Mouse (Mus musculus): ENCODE measurements at regions not wholly inside any gene's neighbourhood (a gene's known extent, or its start where the extent isn't known, plus 50 kb on each side); places are given as distances from the start of the nearest gene placed in this dataset.

DNA sequence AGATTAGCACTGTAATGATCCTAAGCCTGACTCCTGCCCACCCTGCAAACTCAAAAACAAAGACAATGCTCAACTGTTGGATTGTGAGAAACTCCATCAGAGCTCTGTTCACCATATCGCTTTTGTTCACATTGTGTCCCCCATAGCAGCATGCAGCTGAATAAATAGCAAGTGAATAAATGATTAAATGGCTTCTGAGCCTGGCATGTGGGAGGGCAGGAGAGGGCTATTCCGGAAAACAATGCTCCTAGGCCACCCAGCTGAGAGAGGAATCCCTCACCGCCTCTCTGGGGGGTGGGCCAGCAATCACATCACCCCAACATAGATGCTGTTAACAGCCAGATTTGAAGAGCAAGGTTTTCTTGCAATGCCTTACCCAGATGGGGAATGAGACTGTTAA lies 238.5 kb upstream of the Vstm2b start:
- no peak for DNase-seq (ENCODE audit: low spot score in 2 of 2)

DNA sequence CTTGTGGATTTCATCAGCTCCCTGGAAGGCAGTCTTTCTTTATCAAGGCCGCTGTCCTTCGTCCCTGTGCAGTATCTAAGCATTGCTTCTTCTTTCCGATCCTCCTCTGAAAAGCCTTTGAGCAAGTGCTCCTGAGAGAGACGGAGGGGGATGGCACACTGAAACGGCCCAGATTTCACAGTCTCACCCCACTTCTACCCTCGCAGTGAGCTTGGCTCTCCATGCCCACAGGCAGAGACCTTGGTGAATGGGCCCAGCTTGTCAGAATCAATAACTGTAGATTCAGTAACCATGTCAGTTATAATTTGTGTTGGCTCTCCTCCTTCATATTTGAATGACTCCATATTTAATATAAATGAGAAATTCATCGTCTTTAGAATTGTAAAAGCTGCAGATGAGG lies 234.3 kb upstream of the Vstm2b start:
- no peak for DNase-seq (ENCODE audit: low spot score in 2 of 2)

DNA sequence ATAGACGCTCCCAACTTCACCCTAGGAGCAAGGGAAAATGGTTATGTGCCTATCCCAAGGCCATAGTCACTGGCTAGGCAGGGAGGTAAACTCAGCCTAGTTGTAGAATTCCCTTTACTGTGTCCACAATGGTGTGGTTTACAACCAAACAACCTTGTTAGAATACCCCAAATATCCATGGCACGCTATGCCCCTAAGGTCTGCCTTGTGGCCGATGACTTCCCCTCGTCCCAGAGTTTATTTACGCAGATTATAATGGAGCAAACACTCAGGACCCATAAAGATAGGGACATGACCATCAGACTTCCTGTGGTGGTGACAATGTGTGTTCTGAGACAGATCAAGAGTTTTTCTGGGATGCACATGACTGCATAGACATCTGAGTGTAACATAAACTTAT lies 231.5 kb upstream of the Vstm2b start:
- DNase-seq (ENCODE audit: low spot score in 2 of 2), result no peak

DNA sequence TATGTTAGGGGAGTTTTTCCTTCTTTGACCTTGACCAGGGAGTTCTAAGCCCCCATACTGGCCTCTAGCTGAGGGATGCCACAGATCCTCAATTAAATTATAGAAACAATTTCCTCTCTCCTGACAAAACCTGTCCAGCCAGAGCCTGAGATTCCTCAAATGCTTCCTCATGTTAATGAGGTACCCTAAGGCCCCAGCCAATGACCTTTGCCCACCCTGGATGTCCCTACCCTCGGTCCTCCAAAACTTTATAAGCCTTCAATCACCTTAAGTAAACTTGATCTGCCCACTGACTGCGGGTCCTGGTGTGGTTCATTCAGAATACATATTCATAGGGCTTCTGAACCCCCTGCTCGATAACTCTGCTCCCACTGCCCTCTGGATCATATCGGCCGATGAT lies 227.7 kb upstream of the Vstm2b start:
- no peak for DNase-seq (ENCODE audit: low spot score in 2 of 2)

DNA sequence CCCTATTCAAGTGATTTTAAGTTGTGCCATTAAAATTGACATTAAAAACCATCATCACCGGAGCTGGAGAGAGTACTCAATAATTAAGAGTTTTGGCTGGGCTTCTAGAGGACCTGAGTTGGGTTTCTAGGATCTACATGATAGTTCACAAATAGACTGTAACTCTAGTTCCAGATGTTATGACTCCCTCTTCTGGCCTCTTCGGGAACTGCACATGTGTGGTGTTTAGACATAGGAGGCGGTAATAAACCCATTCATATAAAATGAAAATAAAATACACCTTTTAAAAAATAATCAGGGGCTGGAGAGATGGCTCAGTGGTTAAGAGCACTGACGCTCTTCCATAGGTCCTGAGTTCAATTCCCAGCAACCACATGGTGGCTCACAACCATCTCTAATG lies 227.1 kb upstream of the Vstm2b start:
- no peak for DNase-seq (ENCODE audit: low spot score in 2 of 2)

DNA sequence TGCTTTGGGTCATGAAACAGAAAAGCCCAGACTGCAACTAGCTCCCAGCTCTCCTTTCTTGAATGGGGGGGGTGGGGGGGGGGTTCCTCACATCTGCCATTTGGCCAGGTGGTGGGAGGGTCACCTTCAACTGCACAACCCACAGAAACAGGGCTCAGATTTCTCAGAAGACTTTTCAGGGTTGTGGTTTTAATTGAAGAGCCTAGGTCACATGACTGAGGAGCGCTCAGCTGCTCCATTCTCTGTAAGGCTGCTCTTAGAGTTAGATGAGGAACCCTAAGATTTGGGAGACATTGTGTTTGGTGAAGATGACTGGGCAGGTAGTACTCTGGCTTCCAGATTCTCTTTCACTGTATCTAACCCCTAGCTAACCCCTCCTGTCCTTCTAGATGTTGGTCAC lies 225.8 kb upstream of the Vstm2b start:
- DNase-seq (ENCODE audit: low spot score in 2 of 2), result no peak

DNA sequence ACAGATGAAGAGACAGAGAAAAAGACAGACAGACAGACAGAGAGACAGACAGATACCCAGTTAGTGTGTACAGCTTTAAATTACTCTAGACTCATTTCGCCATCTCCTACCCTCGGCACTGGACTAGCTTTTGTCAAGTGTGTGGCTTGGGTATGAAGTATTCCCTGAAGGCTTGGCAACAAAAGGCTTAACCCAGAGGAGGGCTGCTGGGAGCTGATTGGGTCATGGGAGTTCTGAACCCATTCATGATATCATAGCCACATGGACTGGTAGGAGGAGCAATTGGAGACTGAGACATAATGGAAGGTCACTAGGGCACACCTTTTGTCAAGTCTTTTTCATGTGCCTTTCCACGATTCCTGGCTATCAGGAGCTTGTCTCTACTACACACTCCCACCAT lies 223.7 kb upstream of the Vstm2b start:
- DNase-seq (ENCODE audit: low spot score in 2 of 2), result no peak

DNA sequence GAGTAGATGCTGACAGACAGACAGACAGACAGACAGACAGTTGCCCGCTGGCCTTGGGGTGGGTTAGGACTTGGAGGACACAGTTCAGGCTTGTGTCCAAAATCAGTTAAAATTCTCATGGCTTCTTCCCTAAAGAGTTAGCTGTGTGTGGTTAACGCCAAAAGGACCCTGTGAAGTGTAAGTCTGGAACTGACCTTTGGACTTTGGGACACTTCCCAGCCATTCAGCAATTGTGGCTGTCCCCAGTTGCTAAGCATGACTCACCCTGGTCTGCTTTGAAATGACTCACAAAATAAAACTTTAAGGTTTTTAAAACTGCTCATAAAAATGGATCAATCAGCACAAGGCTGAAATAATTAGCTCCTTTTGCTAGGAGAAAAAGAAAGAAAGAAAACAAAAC lies 220.5 kb upstream of the Vstm2b start:
- no peak for DNase-seq (ENCODE audit: low spot score in 2 of 2)

DNA sequence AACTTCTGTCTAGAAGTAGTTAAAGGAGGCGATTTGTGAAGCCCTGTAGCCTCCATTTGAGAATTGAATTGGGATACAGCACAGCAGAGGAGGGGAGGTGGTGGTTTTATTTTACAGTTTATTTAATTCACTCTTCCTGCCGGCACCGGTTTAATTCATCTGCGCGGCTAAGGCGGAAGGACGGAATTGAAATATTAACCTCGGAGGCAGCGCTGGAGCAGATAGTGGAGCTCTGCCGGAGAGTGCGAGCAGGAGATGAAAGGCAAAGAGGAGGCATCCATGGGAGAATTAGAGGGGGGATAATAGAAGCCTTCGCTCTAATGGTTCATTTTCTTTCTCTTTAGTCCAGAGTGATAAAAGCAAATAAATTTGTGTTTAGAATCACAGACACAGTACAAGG lies 217.6 kb upstream of the Vstm2b start:
- no peak for DNase-seq (ENCODE audit: low spot score in 2 of 2)

DNA sequence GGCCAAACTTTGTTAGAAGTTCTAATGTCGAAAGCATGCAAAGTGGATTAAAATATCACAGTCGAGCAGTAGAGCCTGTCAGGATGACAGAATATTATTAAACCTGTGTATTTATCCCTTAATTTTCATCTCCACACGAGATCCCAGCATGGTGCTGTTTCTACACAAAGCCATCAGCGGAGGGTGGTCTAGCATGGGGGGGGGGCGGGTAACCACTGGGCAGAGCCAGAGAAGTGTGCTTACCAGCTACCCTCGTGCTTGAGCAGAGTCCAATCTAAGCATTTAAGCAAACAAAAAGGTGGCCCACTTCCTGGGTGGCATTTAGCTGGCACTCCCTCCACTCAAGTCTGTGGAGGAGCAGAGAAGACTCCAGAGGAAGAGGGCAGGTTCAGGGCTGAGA lies 217.1 kb upstream of the Vstm2b start:
- DNase-seq (ENCODE audit: low spot score in 2 of 2), result no peak

DNA sequence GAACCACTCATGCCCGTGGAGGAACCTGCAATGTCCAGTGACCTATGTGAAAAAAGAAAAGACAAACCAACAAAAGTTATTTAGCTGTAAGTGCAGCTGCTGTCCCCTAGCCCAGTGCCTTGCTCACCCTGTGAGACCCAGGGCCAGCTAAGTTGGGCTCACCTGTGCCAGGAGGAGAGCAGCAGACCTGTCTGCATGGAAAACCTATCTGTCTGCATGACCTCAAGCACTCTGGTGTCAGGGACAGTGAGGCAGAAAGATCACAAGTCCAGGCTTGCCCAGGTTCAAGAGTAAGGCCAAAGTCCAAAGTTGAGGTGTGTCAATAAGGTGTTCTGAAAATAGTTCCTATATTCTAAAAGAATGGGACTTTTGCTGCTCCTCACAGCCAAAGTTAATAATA lies 215.0 kb upstream of the Vstm2b start:
- no peak for DNase-seq (ENCODE audit: low spot score in 2 of 2)

DNA sequence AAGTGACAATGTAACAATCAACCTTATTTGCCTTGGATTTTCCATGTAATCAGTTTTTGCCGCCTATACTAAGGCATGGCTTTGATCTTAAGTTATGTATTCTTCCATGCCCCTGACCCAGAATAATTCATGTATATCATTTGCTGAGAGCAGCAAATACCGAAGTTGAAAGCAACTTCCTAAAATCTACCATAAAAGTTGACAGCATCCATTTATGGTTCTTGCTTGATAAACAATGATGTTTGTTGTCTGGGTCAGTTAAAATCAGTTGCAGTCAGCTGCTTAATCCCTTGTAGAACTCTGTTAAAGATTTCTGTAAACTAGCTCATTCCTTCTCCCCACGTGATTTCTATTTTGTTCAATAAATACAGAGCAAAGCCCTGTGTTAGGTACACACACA lies 214.5 kb upstream of the Vstm2b start:
- no peak for DNase-seq (ENCODE audit: low spot score in 2 of 2)

DNA sequence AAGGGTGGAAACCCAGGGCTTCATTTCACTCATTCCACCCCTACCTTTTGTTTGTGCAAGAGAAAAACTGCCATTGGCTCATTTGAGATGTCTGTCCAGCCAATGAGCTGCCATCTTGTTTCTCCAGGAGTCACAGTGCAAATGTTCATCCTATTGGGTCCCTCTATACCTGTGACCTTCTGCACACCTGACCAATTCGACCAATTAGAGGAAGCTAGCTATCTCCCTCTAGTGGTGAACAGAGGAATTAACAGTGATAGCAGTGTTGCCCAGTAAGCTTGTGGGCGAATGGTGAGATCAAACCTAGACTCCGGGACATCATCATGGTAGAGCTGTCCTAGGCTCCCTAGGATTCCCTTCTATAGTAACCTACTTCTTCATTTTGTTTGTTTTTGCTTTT lies 211.1 kb upstream of the Vstm2b start:
- no peak for DNase-seq (ENCODE audit: low spot score in 2 of 2)

DNA sequence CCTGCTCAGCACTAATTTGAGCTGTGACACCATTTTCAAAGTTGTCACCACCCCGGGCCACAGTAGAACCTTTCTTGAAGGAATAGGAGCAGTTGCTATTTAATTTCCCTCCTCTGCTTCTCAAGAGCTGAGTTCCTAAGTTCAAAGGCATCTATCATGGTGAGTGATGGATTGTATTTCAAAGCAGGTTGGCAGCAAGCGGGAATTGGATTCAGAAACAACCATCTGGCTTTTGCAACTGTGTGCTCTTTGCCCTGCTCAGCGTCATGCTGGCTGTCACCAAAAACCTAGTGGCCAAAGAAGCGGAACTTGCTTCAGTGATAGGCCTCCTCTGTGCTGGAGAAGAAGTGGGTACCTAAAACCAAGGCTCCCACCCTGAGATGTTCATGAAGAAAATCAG lies 209.6 kb upstream of the Vstm2b start:
- DNase-seq (ENCODE audit: low spot score in 2 of 2), result no peak

DNA sequence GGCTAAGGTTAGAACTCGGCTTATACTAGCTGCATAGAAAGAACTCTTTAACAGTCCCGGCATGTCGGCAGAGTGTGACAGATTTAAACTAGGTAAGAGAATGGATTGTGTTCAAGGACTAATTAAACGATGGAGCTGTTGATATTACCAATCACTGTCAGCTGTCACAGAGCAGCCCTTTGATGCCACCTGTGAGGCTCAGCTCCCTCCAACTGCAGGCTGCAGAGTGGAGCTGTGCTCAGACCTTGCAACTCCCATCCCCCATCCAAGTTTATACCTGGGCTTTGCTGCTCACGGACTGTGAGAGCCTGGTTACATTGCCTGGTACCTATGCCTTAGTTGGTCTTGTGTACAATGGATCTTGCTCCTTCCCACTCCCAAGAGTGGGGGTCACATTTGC lies 204.4 kb upstream of the Vstm2b start:
- DNase-seq (ENCODE audit: low spot score in 2 of 2), result no peak

DNA sequence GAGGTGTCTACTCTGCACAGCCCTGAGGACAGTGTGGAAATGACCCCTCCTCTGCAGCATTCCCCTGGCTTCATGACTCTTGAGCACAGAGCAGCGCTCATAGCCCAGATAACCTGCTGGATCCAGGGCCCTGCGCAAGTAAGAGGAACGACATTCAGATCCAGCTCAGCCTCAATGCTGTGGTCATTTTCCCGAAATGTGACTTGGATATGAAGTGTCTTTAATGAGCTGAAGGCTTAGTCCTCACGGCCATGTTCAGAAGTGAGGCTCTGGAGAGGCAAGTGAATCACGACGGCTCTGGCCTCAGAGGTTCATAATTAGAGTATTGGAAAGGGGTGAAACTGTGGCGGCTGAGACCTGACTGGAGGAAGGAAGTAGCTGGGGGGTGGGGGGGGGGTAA lies 200.6 kb upstream of the Vstm2b start:
- DNase-seq (ENCODE audit: low spot score in 2 of 2), result no peak

DNA sequence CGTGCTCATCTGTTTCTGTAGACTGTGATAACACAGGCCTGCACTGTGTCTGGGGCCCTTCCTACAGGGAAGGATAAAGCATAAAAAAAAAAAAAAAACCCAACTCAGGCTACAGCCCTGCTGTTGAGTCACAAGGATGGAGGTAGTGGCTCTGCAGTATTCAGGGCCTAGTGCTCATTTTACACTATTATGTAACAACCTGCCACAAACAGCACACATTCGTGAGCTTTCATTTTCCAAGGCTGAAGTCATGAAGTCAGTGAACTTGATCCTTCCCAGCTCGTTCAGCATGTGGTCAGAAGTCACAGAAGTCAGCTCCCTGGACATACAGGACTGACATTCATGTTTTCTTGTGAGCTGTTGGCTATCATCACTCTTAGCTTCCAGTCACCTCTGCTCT lies 199.8 kb upstream of the Vstm2b start:
- no peak for DNase-seq (ENCODE audit: low spot score in 2 of 2)

DNA sequence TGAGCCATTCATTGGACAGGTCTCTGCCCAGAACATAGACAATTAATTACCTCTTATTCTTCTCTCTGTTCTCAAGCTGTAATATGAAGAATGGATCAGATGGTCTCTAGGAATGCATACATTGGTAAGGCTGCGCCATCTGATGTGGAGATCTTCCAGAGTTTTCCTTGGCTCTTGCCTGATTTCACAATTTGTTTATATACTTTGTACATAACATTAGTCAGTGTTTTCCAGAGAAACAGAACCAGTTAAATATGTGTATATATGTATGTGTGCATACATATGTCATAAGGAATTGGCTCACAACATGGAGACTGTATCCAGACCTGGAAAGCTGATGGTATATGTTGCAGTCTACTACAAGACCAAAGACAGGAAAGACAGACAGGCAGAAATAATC lies 198.5 kb upstream of the Vstm2b start:
- no peak for DNase-seq (ENCODE audit: low spot score in 2 of 2)

DNA sequence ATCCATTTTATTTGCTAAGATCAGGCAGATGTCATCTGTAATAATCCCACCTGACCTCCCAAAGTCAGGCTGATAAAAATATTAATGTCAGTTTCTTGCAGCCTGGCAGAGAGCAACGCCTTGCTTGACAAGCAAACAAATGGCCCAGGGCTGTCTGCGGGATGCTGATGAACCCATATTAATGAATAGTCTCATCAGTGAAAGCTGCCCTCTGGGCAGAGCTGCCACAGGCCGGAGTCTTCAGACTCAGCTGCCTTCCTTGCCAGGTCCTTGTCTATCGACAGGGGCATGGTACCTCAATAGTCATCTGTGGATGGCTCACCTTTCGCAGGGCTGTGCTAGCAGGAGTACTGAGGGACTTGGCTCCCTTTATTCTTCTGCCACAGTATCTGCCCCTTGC lies 197.5 kb upstream of the Vstm2b start:
- no peak for DNase-seq (ENCODE audit: low spot score in 2 of 2)

DNA sequence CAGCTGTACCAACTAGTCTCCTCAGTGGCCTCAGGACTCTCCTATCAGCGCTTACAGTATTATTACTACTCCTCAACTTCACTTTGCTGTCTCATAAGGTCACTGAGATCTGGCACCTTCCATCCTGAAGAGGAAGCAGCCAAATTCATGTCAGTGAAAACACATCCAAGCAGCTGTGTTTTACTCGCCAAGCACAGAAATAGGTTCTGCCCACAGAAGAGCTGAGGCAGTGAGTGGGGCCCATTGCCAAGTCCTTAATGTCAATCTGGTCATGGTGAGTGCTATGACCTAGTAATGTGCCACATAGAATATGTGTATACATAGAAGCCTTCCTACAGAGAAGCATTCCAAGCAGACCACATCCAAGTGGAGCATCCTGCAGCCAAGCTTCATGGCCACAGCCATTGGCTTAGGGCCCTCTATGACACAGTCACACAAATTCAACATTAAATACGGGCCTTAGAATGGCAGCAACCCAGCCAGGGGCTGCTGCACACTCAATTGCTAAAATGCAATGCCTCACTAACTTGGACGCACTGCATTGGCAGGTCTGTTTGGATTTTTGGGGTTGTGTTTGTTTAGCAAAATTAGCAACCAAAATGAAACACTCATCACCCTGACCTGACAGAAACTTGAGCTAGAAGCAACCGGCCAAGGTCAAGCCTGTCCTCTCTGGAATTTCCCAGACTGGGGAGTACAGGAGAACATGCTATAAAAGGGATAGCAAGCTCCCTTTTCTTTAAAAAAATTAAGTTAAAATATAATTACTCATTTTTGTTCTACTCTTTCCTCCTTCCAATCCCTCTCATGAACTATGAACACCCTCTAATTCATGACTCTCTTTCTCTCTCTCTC lies 195.7 kb upstream of the Vstm2b start:
- DNase-seq (ENCODE audit: low spot score in 2 of 2), result no peak

DNA sequence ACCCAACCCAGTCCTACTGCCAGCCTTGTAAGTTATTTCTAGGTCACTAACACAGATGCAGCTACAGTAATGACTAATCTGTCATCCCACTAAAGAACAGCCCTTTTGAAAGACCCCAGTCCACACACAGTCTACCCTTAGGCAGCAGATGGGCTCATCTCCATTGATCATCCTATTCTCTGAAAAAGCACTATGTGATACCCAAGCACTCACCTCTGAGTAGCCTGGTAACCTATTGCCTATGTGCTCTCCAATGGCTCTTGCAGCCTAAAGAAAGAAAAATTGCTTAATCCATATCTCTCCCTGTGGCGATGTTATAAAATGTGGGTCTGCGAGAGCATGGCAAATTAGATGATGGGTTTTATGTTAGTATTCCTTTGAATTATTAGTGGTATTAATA lies 189.9 kb upstream of the Vstm2b start:
- DNase-seq (ENCODE audit: low spot score in 2 of 2), result no peak

DNA sequence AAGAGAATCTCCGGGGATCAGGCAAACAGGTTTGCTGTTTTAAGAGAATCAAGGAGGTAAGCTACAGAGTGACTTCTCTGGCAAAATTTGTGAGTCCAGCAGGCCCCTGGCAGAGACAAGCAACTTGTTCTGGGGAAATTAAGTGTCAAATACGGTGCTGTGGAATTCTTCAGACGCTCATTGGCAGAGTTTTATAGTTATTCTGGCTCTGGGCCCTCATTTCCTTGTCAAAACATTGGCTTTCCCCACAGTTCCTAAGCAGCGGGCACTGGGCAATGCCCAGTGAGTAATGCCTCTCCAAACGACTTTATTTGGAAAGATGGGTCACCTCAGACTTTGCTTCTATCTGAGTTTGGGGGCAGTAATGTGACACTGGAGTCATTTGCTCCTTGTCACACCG lies 180.1 kb upstream of the Vstm2b start:
- DNase-seq (ENCODE audit: low spot score in 2 of 2), result no peak

DNA sequence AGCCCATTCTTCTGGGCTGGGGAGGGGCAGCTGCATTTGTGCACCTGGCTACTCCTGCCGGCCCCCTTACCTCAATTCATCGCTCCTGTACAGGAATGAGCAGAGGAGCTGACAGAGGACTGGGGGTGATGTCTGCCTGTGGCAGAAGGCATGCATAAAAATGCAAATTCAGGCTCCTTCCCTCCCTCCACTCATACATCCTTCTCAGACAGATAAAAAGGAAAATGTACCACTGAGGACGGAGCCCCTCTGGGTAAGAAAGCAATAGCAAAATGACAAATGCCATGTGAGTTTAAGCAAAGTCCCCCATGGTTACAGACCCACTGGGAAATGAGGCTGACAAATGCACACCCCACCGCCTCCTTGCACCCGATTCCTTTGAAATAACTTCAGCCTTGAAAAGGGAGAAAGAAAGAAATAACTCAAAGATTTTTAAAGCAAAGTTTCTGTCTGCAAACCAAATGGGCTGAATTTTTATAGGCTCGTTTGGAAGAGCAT lies 161.1 kb upstream of the Vstm2b start:
- no peak for DNase-seq (ENCODE audit: low spot score in 2 of 2)
